In genomic region chr8:107012666-107013065, GRCm38 (mm10) we compare ENCODE assay signal across 40 mouse cellular contexts. TPM values are rescaled to one million over a fixed set of nuclear protein-coding genes. Genes with fewer than 3 reads are reported as not detected.
"Had no signal": no experiment of that assay in that cellular context is flagged by ENCODE, and none has a peak within 500 bp of the region (broad histone marks: within the 10 kb centered on the region; RNA-seq: fewer than 3 reads in every experiment).

No protein-coding gene starts in this region.

- H3K4me1 ChIP-seq: heart, embryonic 13.5 days; heart, embryonic 15.5 days; hindbrain, embryonic 13.5 days; hindbrain, embryonic 15.5 days; kidney, embryonic 15.5 days; limb, embryonic 12.5 days; limb, embryonic 15.5 days; liver, embryonic 12.5 days had no signal

- H3K9ac ChIP-seq: heart, embryonic 13.5 days; heart, embryonic 15.5 days; hindbrain, embryonic 13.5 days; hindbrain, embryonic 15.5 days; kidney, embryonic 15.5 days; limb, embryonic 12.5 days; limb, embryonic 15.5 days; liver, embryonic 12.5 days; liver, embryonic 14.5 days had no signal

- ATAC-seq: hindbrain, postnatal 0 days; intestine, embryonic 16.5 days; liver, embryonic 12.5 days had no signal

- DNase-seq: gastrocnemius, postnatal 14 days; gastrocnemius, postnatal 36 days; heart, adult 11 months; heart, adult 2 months; heart, postnatal 14 days; heart, postnatal 36 days; kidney, adult 11 months; kidney, adult 2 months; kidney, adult 9 months; kidney, postnatal 14 days; kidney, postnatal 36 days; layer of hippocampus, adult 9-11 months; layer of hippocampus, postnatal 36 days; left cerebral cortex, postnatal 4 days had no signal

- H3K4me3 ChIP-seq: heart, adult 2 months; heart, embryonic 13.5 days; heart, embryonic 15.5 days; hindbrain, embryonic 13.5 days; hindbrain, embryonic 15.5 days; kidney, embryonic 15.5 days; limb, embryonic 12.5 days; limb, embryonic 15.5 days; liver, embryonic 12.5 days had no signal

- H3K4me2 ChIP-seq: heart, embryonic 11.5 days; heart, embryonic 13.5 days; heart, embryonic 15.5 days; hindbrain, embryonic 13.5 days; hindbrain, embryonic 15.5 days; kidney, embryonic 15.5 days; limb, embryonic 12.5 days; limb, embryonic 15.5 days; liver, embryonic 12.5 days had no signal

- H3K27me3 ChIP-seq: heart, embryonic 13.5 days; heart, embryonic 15.5 days; hindbrain, embryonic 13.5 days; hindbrain, embryonic 15.5 days; kidney, embryonic 15.5 days; limb, embryonic 12.5 days; limb, embryonic 15.5 days; liver, embryonic 12.5 days had no signal

- H3K27ac ChIP-seq: heart, adult 2 months; heart, embryonic 13.5 days; heart, embryonic 15.5 days; hindbrain, embryonic 13.5 days; hindbrain, embryonic 15.5 days; hindbrain, postnatal 0 days; kidney, embryonic 15.5 days; kidney, postnatal 0 days; limb, embryonic 12.5 days; limb, embryonic 15.5 days; liver, embryonic 12.5 days; liver, embryonic 14.5 days had no signal

- H3K9me3 ChIP-seq: heart, embryonic 13.5 days; heart, embryonic 15.5 days; hindbrain, embryonic 13.5 days; hindbrain, embryonic 15.5 days; kidney, embryonic 15.5 days; limb, embryonic 12.5 days; limb, embryonic 15.5 days; liver, embryonic 12.5 days had no signal

RNA-seq across cellular contexts. Expression of gene Tmed6, which starts 52.8 kb away (rescaled TPM):
- total RNA-seq: gastrocnemius, adult 18-20 months; gastrocnemius, adult 8-10 months; gastrocnemius, postnatal 14 days; gastrocnemius, postnatal 36 days; heart, adult 2 months; heart, postnatal 14 days; heart, postnatal 36 days; hematopoietic stem cell, adult 5-6 weeks; hindbrain, postnatal 0 days; layer of hippocampus, adult 18-20 months; layer of hippocampus, adult 8-10 months; layer of hippocampus, postnatal 14 days; layer of hippocampus, postnatal 36 days; left cerebral cortex, adult 18-20 months; left cerebral cortex, adult 8-10 months; left cerebral cortex, postnatal 10 days; left cerebral cortex, postnatal 25 days; left cerebral cortex, postnatal 4 days had no signal
- polyA plus RNA-seq: heart, adult 2 months; heart, embryonic 11.5 days; heart, embryonic 13.5 days; heart, embryonic 15.5 days; heart, postnatal 0 days; hindbrain, embryonic 11.5 days; hindbrain, embryonic 13.5 days; hindbrain, embryonic 15.5 days; hindbrain, postnatal 0 days; limb, embryonic 12.5 days; limb, embryonic 15.5 days; liver, adult 2 months had no signal
